Mouse (Mus musculus): ENCODE results near the gene Vti1a. TPM values are rescaled to one million over a fixed set of nuclear protein-coding genes. Genes with fewer than 3 reads are reported as not detected.

Vti1a gene
- polyA plus RNA-seq, 1 experiment from 2014 or later, result 29.4 TPM

DNA sequence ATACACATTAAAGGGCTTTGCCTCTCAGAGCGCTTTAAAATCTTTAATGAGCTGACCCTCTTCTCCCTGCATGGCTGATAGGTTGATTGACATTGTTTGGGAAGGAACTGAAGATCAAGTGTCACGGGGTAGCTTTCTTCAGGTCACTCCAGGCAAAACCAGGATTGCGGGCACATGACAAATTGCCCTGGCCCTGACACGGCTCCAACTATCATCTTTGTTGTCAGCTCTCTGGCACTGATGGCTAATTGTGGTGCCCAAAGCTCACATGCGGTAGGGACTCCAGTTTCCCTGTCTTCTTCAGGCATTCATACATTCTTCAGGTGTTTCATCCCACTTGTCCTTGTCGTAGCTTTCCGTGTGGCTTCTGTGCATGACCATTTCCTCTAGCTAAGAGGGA is 300.2 kb downstream of the Vti1a start:
- WGBS, result 89% methylated on average over 7 of the region's 7 CpGs
- Histone ChIP-seq H3K4me1 (peaks cover 8% of the 10 kb centered on the region), H3K4me3 (no peak overlapping the region), H3K9me3 (no peaks in the 10 kb centered on the region), H3K27ac (no peak overlapping the region), H3K27me3 (replicated peaks) (peaks cover 6% of the 10 kb centered on the region; the same call in 1 of the 2 replicates), H3K9ac (no peak overlapping the region), H3K4me2 (replicated peaks) (no peak overlapping the region), H3K36me3 (no peaks in the 10 kb centered on the region)
- ATAC-seq (ENCODE audit: low FRiP score, low read depth), result no peak

DNA sequence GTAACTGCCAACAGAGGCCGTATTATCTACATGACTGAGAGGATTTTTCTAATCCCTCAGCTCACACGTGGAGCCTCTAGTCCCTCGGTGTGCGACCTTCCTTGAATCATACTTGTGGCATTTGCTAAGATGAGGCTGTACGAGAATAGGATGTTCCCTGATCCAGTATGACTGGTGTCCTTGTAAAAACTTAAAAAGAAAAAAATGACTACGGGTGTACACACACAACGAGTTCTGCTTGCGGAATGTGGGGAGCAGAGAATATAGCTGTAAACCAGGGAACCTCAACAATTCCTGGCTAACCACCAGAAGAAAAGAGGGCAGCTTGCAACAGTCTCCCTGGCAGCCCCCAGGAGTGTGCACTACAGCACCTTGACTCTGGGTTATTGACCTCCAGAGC is 300.8 kb downstream of the Vti1a start:
- ATAC-seq (ENCODE audit: low FRiP score, low read depth), result no peak
- no peak overlapping the region for H3K9ac ChIP-seq
- no peak overlapping the region for H3K27ac ChIP-seq
- H3K27me3 ChIP-seq (replicated peaks), result peaks cover 10% of the 10 kb centered on the region; the same call in 1 of the 2 replicates
- H3K4me2 ChIP-seq (replicated peaks), result no peak overlapping the region
- WGBS, result 93% methylated on average over 8 of the region's 8 CpGs
- peaks cover 8% of the 10 kb centered on the region for H3K4me1 ChIP-seq
- no peak overlapping the region for H3K4me3 ChIP-seq
- no peaks in the 10 kb centered on the region for H3K36me3 ChIP-seq
- H3K9me3 ChIP-seq, result no peaks in the 10 kb centered on the region

DNA sequence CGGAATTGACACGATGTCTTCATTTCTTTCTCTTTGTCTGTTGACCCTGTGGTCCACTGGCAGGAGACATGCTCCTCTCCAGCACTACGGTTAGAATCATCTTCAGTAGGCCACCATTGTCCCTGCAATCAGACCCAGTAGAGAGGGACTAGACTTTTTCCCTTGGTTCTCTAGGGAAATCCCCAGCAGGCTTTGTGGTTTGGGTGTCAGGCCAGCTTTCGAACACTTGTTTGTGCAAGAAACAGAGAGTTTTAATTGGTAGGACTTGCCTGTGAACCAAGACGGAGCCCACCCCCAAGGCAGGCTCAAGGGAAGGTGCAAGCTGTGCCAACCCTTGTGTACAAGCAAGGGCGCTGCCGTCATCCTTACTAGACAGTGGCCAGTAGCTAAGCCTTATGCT is 302.5 kb downstream of the Vti1a start:
- Histone ChIP-seq H3K27ac (no peak overlapping the region), H3K9me3 (no peaks in the 10 kb centered on the region), H3K4me1 (peaks cover 10% of the 10 kb centered on the region), H3K9ac (no peak overlapping the region), H3K4me2 (replicated peaks) (no peak overlapping the region), H3K36me3 (no peaks in the 10 kb centered on the region), H3K4me3 (no peak overlapping the region), H3K27me3 (replicated peaks) (peaks cover 10% of the 10 kb centered on the region; the same call in 1 of the 2 replicates)
- WGBS, result 96% methylated on average over 7 of the region's 7 CpGs
- no peak for ATAC-seq (ENCODE audit: low FRiP score, low read depth)

DNA sequence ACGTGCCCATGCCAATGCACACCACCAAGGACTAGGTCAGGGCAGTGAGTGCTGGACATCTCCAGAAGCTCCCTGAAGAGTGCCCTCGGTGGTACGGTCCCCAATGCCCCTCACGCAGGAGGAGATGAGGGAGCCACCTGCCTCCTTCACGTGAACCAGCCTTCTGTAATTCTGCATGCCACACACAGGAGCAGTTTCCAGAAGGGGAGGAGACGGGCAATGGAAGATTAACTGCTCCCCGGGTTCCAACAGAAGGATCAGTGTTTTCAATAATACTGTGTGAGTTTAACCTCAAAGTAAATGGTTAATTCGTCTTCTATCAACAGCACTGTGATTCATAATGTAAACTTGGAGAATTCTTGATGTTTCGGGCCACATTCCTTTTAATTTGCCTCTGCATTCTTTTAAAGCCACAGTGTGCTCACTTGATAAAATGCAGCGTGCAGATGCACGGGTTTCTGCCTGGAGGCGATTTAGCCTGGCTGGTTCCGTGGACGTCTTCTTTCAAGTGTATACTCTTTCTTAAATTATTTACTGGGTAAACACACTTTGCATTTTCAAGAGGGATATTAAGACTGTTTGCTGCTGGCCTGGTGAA is 304.4 kb downstream of the Vti1a start:
- H3K4me2 ChIP-seq (replicated peaks), result no peak overlapping the region
- H3K9ac ChIP-seq, result no peak overlapping the region
- H3K36me3 ChIP-seq, result no peaks in the 10 kb centered on the region
- no peak overlapping the region for H3K27ac ChIP-seq
- no peak overlapping the region for H3K4me3 ChIP-seq
- no peaks in the 10 kb centered on the region for H3K9me3 ChIP-seq
- H3K4me1 ChIP-seq, result peaks cover 14% of the 10 kb centered on the region
- 57% methylated on average over 14 of the region's 14 CpGs for WGBS
- ATAC-seq (ENCODE audit: low FRiP score, low read depth), result no peak
- H3K27me3 ChIP-seq (replicated peaks), result peaks cover 10% of the 10 kb centered on the region; the same call in 1 of the 2 replicates

DNA sequence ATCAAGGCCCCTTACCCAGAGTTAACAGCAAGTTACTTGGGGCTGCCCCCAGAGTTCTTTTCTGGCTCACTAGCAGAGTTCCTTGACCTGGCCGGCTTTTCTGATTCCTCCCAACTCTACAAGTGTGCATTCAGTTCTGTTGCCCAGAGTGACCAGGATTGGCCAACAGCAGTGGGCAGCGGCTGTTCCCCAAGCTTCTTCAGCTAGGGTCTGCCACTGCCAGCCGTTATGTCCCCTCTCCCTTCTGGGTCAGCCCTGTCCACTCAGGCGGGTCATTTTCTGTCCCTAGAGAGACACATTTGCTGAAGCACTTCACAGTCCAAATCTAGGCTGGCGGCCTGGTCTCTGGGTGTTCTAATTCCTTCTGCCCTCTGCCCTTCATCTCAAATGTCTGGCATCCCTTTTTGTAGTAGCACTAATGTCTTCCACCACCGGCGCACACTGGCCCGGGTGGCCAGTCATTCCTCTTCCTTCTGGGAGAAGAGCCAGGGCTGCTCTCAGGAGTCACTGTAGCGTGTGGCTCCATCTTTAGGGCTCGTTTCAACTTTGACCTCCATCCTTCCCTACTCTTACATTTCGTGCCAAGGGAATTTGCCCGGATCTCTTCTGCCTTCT is 305.0 kb downstream of the Vti1a start:
- no peak overlapping the region for H3K9ac ChIP-seq
- H3K27me3 ChIP-seq (replicated peaks), result peaks cover 10% of the 10 kb centered on the region; the same call in 1 of the 2 replicates
- H3K27ac ChIP-seq, result no peak overlapping the region
- no peak overlapping the region for H3K4me2 ChIP-seq (replicated peaks)
- peaks cover 16% of the 10 kb centered on the region for H3K4me1 ChIP-seq
- WGBS, result 75% methylated on average over 12 of the region's 12 CpGs
- no peak for ATAC-seq (ENCODE audit: low FRiP score, low read depth)
- no peaks in the 10 kb centered on the region for H3K36me3 ChIP-seq
- no peak overlapping the region for H3K4me3 ChIP-seq
- H3K9me3 ChIP-seq, result no peaks in the 10 kb centered on the region

GRCm38 (mm10) chr19:55622821-55623220 is 306.7 kb downstream of the Vti1a start:
- no peak overlapping the region for H3K9ac ChIP-seq
- no peaks in the 10 kb centered on the region for H3K9me3 ChIP-seq
- no peak overlapping the region for H3K27ac ChIP-seq
- no peaks in the 10 kb centered on the region for H3K36me3 ChIP-seq
- peaks cover 4% of the 10 kb centered on the region; the same call in 1 of the 2 replicates for H3K27me3 ChIP-seq (replicated peaks)
- no peak overlapping the region for H3K4me3 ChIP-seq
- H3K4me2 ChIP-seq (replicated peaks), result no peak overlapping the region
- WGBS, result 68% methylated on average over 18 of the region's 18 CpGs
- H3K4me1 ChIP-seq, result peaks cover 27% of the 10 kb centered on the region
- ATAC-seq (ENCODE audit: low FRiP score, low read depth), result no peak

- Histone ChIP-seq H3K4me3 (no peak overlapping the region), H3K27me3 (replicated peaks) (peaks cover 6% of the 10 kb centered on the region; the same call in 1 of the 2 replicates), H3K4me1 (peaks cover 27% of the 10 kb centered on the region), H3K36me3 (no peaks in the 10 kb centered on the region), H3K9me3 (no peaks in the 10 kb centered on the region), H3K4me2 (replicated peaks) (no peak overlapping the region), H3K9ac (no peak overlapping the region), H3K27ac (no peak overlapping the region)
- 75% methylated on average over 13 of the region's 13 CpGs for WGBS
- no peak for ATAC-seq (ENCODE audit: low FRiP score, low read depth)
Measured at GRCm38 (mm10) chr19:55623605-55624004, 307.5 kb downstream of the Vti1a start.

- 0 out of 2 replicates have a peak, but pooled peaks cover 19% of the 10 kb centered on the region for H3K4me1 ChIP-seq
- ATAC-seq (ENCODE audit: low FRiP score, low read depth), result no peak
- H3K4me2 ChIP-seq (replicated peaks), result peak overlapping the region; percentile 37; the same call in 1 of the 2 replicates
Measured at GRCm38 (mm10) chr19:55626483-55626882, 310.4 kb downstream of the Vti1a start.

GRCm38 (mm10) chr19:55626952-55627351 is 310.9 kb downstream of the Vti1a start:
- Histone ChIP-seq H3K4me1 (0 out of 2 replicates have a peak, but pooled peaks cover 19% of the 10 kb centered on the region), H3K27ac (no peak overlapping the region), H3K4me2 (replicated peaks) (peak overlapping the region; percentile 37; the same call in 1 of the 2 replicates), H3K36me3 (no peaks in the 10 kb centered on the region), H3K9ac (no peak overlapping the region), H3K9me3 (no peaks in the 10 kb centered on the region), H3K27me3 (replicated peaks) (peaks cover 14% of the 10 kb centered on the region), H3K4me3 (no peak overlapping the region)
- ATAC-seq (ENCODE audit: low FRiP score, low read depth), result no peak
- 45% methylated on average over 12 of the region's 12 CpGs for WGBS

More at GRCm38 (mm10) chr19:55626483-55626882, 310.4 kb downstream of the Vti1a start:
- peaks cover 16% of the 10 kb centered on the region for H3K27me3 ChIP-seq (replicated peaks)
- 30% methylated on average over 16 of the region's 16 CpGs for WGBS
- no peak overlapping the region for H3K4me3 ChIP-seq
- no peaks in the 10 kb centered on the region for H3K9me3 ChIP-seq
- no peak overlapping the region for H3K27ac ChIP-seq
- no peak overlapping the region for H3K9ac ChIP-seq
- no peaks in the 10 kb centered on the region for H3K36me3 ChIP-seq

GRCm38 (mm10) chr19:55635488-55635887 is 319.4 kb downstream of the Vti1a start:
- Histone ChIP-seq H3K27me3 (replicated peaks) (peaks cover 22% of the 10 kb centered on the region), H3K4me1 (no peaks in the 10 kb centered on the region), H3K9ac (no peak overlapping the region), H3K4me2 (replicated peaks) (no peak overlapping the region), H3K27ac (no peak overlapping the region), H3K36me3 (no peaks in the 10 kb centered on the region), H3K4me3 (no peak overlapping the region), H3K9me3 (no peaks in the 10 kb centered on the region)
- WGBS, result 33% methylated on average over 15 of the region's 15 CpGs
- ATAC-seq (ENCODE audit: low FRiP score, low read depth), result peak; percentile 41; the same call in 1 of the 2 replicates

DNA sequence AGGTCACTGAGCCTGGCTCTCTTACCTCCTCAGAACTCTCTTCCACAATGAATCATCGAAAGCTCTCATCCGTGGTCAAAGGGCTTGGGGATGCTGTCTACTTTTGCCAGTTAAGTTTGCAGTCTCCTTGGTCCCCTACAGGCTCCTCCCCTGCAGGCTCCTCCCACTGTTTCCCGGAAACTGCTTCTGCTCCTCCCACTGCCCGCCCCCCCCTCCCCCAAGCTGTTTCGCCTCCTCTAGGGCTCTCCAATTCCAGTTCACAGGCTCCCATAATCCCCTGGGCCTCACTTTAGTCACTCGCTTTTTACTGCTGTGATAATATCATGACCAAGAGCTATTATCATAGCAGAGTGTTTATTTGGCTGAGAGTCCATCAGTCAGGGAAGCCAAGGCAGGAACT is 324.2 kb downstream of the Vti1a start:
- 85% methylated on average over 6 of the region's 6 CpGs for WGBS
- Histone ChIP-seq H3K27ac (no peak overlapping the region), H3K4me3 (no peak overlapping the region), H3K27me3 (replicated peaks) (peaks cover 17% of the 10 kb centered on the region; the same call in 1 of the 2 replicates), H3K9me3 (no peaks in the 10 kb centered on the region), H3K9ac (no peak overlapping the region), H3K36me3 (no peaks in the 10 kb centered on the region), H3K4me1 (peaks cover 15% of the 10 kb centered on the region; the same call in 1 of the 2 replicates), H3K4me2 (replicated peaks) (no peak overlapping the region)
- ATAC-seq (ENCODE audit: low FRiP score, low read depth), result no peak

- WGBS, result 90% methylated on average over 2 of the region's 2 CpGs
- peaks cover 17% of the 10 kb centered on the region; the same call in 1 of the 2 replicates for H3K27me3 ChIP-seq (replicated peaks)
Measured at GRCm38 (mm10) chr19:55641891-55642290, 325.8 kb downstream of the Vti1a start.

More at GRCm38 (mm10) chr19:55641891-55642290, 325.8 kb downstream of the Vti1a start:
- no peak overlapping the region for H3K4me3 ChIP-seq
- H3K4me1 ChIP-seq, result peaks cover 15% of the 10 kb centered on the region; the same call in 1 of the 2 replicates
- no peak for ATAC-seq (ENCODE audit: low FRiP score, low read depth)
- no peaks in the 10 kb centered on the region for H3K36me3 ChIP-seq
- H3K9ac ChIP-seq, result no peak overlapping the region
- H3K27ac ChIP-seq, result no peak overlapping the region
- H3K4me2 ChIP-seq (replicated peaks), result no peak overlapping the region
- no peaks in the 10 kb centered on the region for H3K9me3 ChIP-seq
